Mouse (Mus musculus) liver, embryonic 16.5 days (tissue): ENCODE measurements around the gene Cytl1. TPM values are rescaled to one million over a fixed set of nuclear protein-coding genes. Genes with fewer than 3 reads are reported as not detected.

ENCODE experiments used
- polyA plus RNA-seq: library from polyadenylated mRNA; unstranded; fragments of >200 nt; fragmentation: Nextera tagmentation; extraction: Ambion mirVana; gene quantifications from 2 replicates; pipeline ENCODE4 v1.2.1, GENCODE M21; 2015

Cytl1 gene
- polyA plus RNA-seq, 1 experiment from 2014 or later: not detected

Other genes with a start within 250 kb of the Cytl1 start
- gene Stk32b, start 18.3 kb upstream of the Cytl1 start, polyA plus RNA-seq: 0.32 and 0.51 TPM in 2 replicates
- gene Msx1, start 89.1 kb downstream of the Cytl1 start, polyA plus RNA-seq: 0.12 TPM in 1 of 2 replicates, not detected in the other